Mouse (Mus musculus): Measurements from ENCODE around the gene Mapk6. TPM values are rescaled to one million over a fixed set of nuclear protein-coding genes. Genes with fewer than 3 reads are reported as not detected.
A peak's percentile ranks its signal among the peaks of the same experiment; 100 is the strongest.

Mapk6 gene
- polyA plus RNA-seq, 1 experiment from 2014 or later = 139 TPM

- no peaks in the 10 kb centered on the region for H3K9me3 ChIP-seq (replicated peaks)
- H3K9ac ChIP-seq = no peak overlapping the region
- peaks cover 9% of the 10 kb centered on the region for H3K4me1 ChIP-seq
- H3K4me2 ChIP-seq = no peak overlapping the region
- ATAC-seq = peak; percentile 28; the same call in 1 of the 2 replicates
- no peak overlapping the region for H3K4me3 ChIP-seq
- no peaks in the 10 kb centered on the region for H3K36me3 ChIP-seq (ENCODE audit: poor library complexity, severe bottlenecking)
- WGBS = 42% methylated on average over 7 of the region's 7 CpGs
- H3K27ac ChIP-seq = no peak overlapping the region
- H3K27me3 ChIP-seq = no peaks in the 10 kb centered on the region
These were observed 24.5 kb upstream of the Mapk6 start for GRCm38 (mm10) chr9:75434172-75434793.

- Histone ChIP-seq H3K4me1 (peaks cover 9% of the 10 kb centered on the region), H3K4me2 (no peak overlapping the region), H3K27ac (no peak overlapping the region), H3K4me3 (no peak overlapping the region), H3K9ac (no peak overlapping the region), H3K27me3 (no peaks in the 10 kb centered on the region), H3K9me3 (replicated peaks) (no peaks in the 10 kb centered on the region), H3K36me3 (ENCODE audit: poor library complexity, severe bottlenecking) (no peaks in the 10 kb centered on the region)
- WGBS = 57% methylated on average over 3 of the region's 3 CpGs
- ATAC-seq = no peak
These were observed 22.9 kb upstream of the Mapk6 start for GRCm38 (mm10) chr9:75432694-75433093.

GRCm38 (mm10) chr9:75430822-75431621 lies 21.2 kb upstream of the Mapk6 start:
- ATAC-seq = no peak
- no peaks in the 10 kb centered on the region for H3K27me3 ChIP-seq
- no peak overlapping the region for H3K9ac ChIP-seq
- H3K4me3 ChIP-seq = no peak overlapping the region
- H3K36me3 ChIP-seq (ENCODE audit: poor library complexity, severe bottlenecking) = no peaks in the 10 kb centered on the region
- 0 out of 2 replicates have a peak, but pooled peaks cover 4% of the 10 kb centered on the region for H3K9me3 ChIP-seq (replicated peaks)
- no peak overlapping the region for H3K27ac ChIP-seq
- peaks cover 8% of the 10 kb centered on the region for H3K4me1 ChIP-seq
- 77% methylated on average over 16 of the region's 16 CpGs for WGBS
- H3K4me2 ChIP-seq = no peak overlapping the region

- H3K9ac ChIP-seq = no peak overlapping the region
- H3K27me3 ChIP-seq = no peaks in the 10 kb centered on the region
- 0 out of 2 replicates have a peak, but pooled peaks cover 4% of the 10 kb centered on the region for H3K9me3 ChIP-seq (replicated peaks)
- H3K36me3 ChIP-seq (ENCODE audit: poor library complexity, severe bottlenecking) = no peaks in the 10 kb centered on the region
- H3K4me2 ChIP-seq = no peak overlapping the region
- no peak overlapping the region for H3K4me3 ChIP-seq
- peaks cover 4% of the 10 kb centered on the region; the same call in 1 of the 2 replicates for H3K4me1 ChIP-seq
- H3K27ac ChIP-seq = no peak overlapping the region
- ATAC-seq = no peak
- WGBS = 95% methylated on average over 1 of the region's 1 CpGs
These were observed 19.9 kb upstream of the Mapk6 start for GRCm38 (mm10) chr9:75429657-75430056.

- H3K9ac ChIP-seq = no peak overlapping the region
- no peak overlapping the region for H3K4me3 ChIP-seq
- no peaks in the 10 kb centered on the region for H3K36me3 ChIP-seq (ENCODE audit: poor library complexity, severe bottlenecking)
- 94% methylated on average over 2 of the region's 2 CpGs for WGBS
- no peak overlapping the region for H3K4me2 ChIP-seq
- no peak overlapping the region for H3K27ac ChIP-seq
- no peaks in the 10 kb centered on the region for H3K27me3 ChIP-seq
- ATAC-seq = no peak
- H3K4me1 ChIP-seq = 0 out of 2 replicates have a peak, but pooled peaks cover 4% of the 10 kb centered on the region
- H3K9me3 ChIP-seq (replicated peaks) = 0 out of 2 replicates have a peak, but pooled peaks cover 4% of the 10 kb centered on the region
These were observed 19.2 kb upstream of the Mapk6 start for GRCm38 (mm10) chr9:75429040-75429439.

GRCm38 (mm10) chr9:75428274-75428600 lies 18.4 kb upstream of the Mapk6 start:
- WGBS = 81% methylated on average over 2 of the region's 2 CpGs
- Histone ChIP-seq H3K4me2 (no peak overlapping the region), H3K9ac (no peak overlapping the region), H3K27ac (no peak overlapping the region), H3K9me3 (replicated peaks) (0 out of 2 replicates have a peak, but pooled peaks cover 4% of the 10 kb centered on the region), H3K4me1 (0 out of 2 replicates have a peak, but pooled peaks cover 4% of the 10 kb centered on the region), H3K4me3 (no peak overlapping the region), H3K27me3 (no peaks in the 10 kb centered on the region), H3K36me3 (ENCODE audit: poor library complexity, severe bottlenecking) (no peaks in the 10 kb centered on the region)
- no peak for ATAC-seq

DNA sequence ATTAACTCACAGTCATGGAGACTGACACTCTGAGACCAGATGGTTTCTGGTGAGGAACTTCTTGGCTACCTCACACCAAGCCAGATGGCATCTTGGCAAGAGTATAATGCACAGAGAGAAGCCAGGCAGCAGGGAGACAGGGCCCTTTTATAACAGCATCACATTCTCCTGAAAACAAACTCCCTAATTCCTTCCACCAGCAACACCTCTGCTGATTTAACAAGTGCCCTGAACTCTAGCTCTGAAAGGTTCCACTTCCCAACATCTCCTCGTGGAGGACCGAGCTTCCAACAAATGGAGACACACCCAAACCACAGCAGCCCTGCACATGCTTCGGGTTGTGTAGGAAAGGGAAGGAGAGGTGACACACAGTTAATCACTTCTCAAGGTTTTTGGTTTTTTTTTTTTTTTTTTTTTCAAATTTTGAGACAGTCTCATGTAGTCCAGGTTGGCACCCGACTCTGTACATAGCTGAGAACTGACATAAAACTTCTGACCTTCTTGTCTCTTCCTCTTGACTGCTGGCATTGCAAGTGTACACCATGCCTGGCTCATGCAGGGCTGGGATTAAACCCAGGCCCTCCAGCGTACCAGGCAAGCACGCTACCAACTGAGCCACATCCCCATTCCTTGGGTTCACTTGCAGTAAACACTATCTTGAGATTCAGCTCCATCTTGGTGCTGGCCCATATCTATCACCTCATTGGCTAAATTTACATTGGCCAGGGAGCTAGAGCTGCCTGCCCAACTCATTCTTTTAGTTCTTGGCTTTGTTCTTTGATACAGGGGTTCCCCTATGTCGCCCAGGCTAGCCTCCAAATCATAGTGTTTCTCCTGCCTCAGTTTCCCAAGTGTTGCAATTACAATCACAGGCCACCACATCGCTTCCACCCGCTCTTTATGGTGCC lies 17.8 kb upstream of the Mapk6 start:
- ATAC-seq = peak; percentile 87; the same call in 1 of the 2 replicates
- Histone ChIP-seq H3K9me3 (replicated peaks) (0 out of 2 replicates have a peak, but pooled peaks cover 4% of the 10 kb centered on the region), H3K36me3 (ENCODE audit: poor library complexity, severe bottlenecking) (no peaks in the 10 kb centered on the region), H3K9ac (no peak overlapping the region), H3K4me2 (no peak overlapping the region), H3K4me3 (no peak overlapping the region), H3K27ac (no peak overlapping the region), H3K27me3 (no peaks in the 10 kb centered on the region), H3K4me1 (0 out of 2 replicates have a peak, but pooled peaks cover 3% of the 10 kb centered on the region)
- WGBS = 80% methylated on average over 9 of the region's 9 CpGs

DNA sequence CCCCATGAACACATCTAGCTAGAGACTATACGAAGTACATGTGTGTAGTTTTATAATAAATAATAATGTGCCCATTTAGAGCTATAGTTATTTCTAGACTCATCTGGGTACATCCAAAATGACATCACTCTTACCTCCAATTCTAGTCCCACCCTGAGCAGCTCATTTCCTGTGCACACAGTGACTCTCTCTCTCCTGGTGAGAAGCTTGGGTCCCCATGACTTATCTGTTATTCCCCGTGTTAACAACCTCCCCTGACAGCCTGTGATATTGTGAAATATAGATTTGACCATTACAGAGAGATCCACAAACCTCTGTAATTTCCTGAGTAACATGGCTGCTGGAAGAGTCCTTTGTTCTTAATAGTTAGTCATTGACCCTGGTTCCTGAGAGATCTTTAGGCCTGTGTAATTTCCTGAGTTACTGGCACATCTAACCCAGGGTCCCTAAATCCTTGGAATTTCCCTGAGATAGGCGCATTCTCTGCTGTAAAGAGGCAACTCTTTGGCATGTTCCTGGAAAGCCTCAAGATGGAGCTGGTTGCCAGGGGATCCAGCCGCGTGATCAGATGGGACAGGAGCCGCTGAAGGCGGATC lies 16.1 kb upstream of the Mapk6 start:
- 0 out of 2 replicates have a peak, but pooled peaks cover 4% of the 10 kb centered on the region for H3K9me3 ChIP-seq (replicated peaks)
- no peak for ATAC-seq

DNA sequence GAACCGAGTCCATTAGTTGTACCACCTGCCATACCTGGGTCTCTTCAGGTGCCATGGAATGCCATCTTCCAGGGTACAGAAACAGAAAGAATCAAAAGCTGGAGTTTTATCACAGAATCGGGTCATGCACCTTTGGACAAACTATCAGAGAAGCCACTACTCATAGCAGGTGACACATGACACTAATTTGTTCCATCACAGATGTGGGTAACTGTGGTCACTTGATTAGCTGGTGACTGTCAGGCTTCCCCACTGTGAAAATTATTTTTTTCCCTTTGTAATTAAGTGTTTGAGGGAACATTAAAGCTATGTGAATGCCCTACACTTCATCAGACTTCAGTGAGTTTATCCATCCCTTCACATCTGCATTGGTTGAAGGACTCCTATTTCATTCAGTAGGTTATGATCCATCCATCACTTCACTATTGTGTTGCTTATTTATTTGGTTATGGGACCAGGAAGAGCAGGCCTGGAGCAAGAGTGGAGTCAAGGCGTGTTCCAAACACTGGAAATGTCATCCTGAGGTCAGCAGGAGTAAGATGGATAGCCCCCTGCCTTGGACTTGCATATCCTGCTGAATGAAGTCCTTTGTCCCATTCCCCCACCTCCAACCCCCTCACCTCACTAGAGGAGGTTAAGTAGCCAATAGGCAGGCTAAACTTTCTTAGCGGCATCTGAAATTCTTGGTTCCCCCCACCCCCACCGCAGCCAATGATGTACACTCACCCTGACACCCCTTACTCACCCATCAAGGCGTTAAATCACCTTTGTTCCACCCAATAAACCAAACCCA lies 14.7 kb upstream of the Mapk6 start:
- no peak overlapping the region for H3K4me2 ChIP-seq
- 75% methylated on average over 6 of the region's 6 CpGs for WGBS
- H3K4me1 ChIP-seq = no peaks in the 10 kb centered on the region
- ATAC-seq = no peak
- no peak overlapping the region for H3K9ac ChIP-seq
- H3K9me3 ChIP-seq (replicated peaks) = 0 out of 2 replicates have a peak, but pooled peaks cover 4% of the 10 kb centered on the region
- no peak overlapping the region for H3K27ac ChIP-seq
- H3K4me3 ChIP-seq = no peak overlapping the region
- H3K36me3 ChIP-seq (ENCODE audit: poor library complexity, severe bottlenecking) = no peaks in the 10 kb centered on the region
- no peaks in the 10 kb centered on the region for H3K27me3 ChIP-seq

More for the DNA sequence above, 16.1 kb upstream of the Mapk6 start:
- Histone ChIP-seq H3K4me3 (no peak overlapping the region), H3K4me2 (no peak overlapping the region), H3K9ac (no peak overlapping the region), H3K36me3 (ENCODE audit: poor library complexity, severe bottlenecking) (no peaks in the 10 kb centered on the region), H3K27me3 (no peaks in the 10 kb centered on the region), H3K4me1 (no peaks in the 10 kb centered on the region), H3K27ac (no peak overlapping the region)
- 90% methylated on average over 7 of the region's 7 CpGs for WGBS

GRCm38 (mm10) chr9:75423683-75424082 lies 13.9 kb upstream of the Mapk6 start:
- WGBS = 82% methylated on average over 5 of the region's 5 CpGs
- H3K4me1 ChIP-seq = no peaks in the 10 kb centered on the region
- no peak overlapping the region for H3K9ac ChIP-seq
- no peak for ATAC-seq
- H3K9me3 ChIP-seq (replicated peaks) = 0 out of 2 replicates have a peak, but pooled peaks cover 4% of the 10 kb centered on the region
- H3K27me3 ChIP-seq = no peaks in the 10 kb centered on the region
- no peak overlapping the region for H3K4me3 ChIP-seq
- no peak overlapping the region for H3K27ac ChIP-seq
- H3K36me3 ChIP-seq (ENCODE audit: poor library complexity, severe bottlenecking) = no peaks in the 10 kb centered on the region
- no peak overlapping the region for H3K4me2 ChIP-seq

DNA sequence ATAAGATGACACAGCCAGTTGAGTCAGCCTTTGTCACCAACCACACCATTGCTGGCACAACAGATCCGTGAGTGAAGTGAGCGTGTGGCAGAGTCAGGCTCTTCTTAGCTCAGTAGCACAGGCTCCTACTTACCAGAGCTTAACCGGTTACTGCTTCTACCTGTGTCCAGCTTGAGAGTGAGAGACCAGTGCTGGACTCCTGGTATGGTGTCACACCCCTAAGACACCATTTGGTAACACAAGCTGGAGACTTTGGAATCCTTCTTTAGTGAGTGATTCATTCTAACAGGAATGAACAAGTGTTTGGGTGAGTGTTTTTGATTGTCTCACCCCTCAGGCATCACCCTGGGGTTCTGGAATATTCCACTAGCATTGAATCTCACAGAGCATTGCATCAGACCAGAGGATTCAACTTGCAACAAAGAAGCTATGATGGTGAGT lies 12.5 kb upstream of the Mapk6 start:
- no peak overlapping the region for H3K4me3 ChIP-seq
- no peak overlapping the region for H3K4me2 ChIP-seq
- no peak overlapping the region for H3K27ac ChIP-seq
- H3K4me1 ChIP-seq = no peaks in the 10 kb centered on the region
- no peak for ATAC-seq
- no peaks in the 10 kb centered on the region for H3K36me3 ChIP-seq (ENCODE audit: poor library complexity, severe bottlenecking)
- H3K27me3 ChIP-seq = no peaks in the 10 kb centered on the region
- H3K9me3 ChIP-seq (replicated peaks) = 0 out of 2 replicates have a peak, but pooled peaks cover 4% of the 10 kb centered on the region
- no peak overlapping the region for H3K9ac ChIP-seq
- 96% methylated on average over 3 of the region's 3 CpGs for WGBS
